Mouse (Mus musculus) urinary bladder, adult 18-20 months (tissue): ENCODE measurements around the gene Pakap.

Experiments
- DNase-seq, 2 experiments: peaks; one replicate each; pipeline ENCODE4 v3.0.0; 2022; ENCODE audit warnings: low spot score in 2 of 2, mixed read lengths in 2 of 2

Gene Pakap

GRCm38 (mm10) chr4:57715849-57716248 is 147.9 kb downstream of the Pakap start:
- DNase-seq = no peak

GRCm38 (mm10) chr4:57716735-57717134 is 148.8 kb downstream of the Pakap start:
- DNase-seq = no peak

GRCm38 (mm10) chr4:57717354-57717753 is 149.4 kb downstream of the Pakap start, which contains the start of gene Akap2:
Gene Akap2 (plus strand): TSS chr4:57717657.
- no peak for DNase-seq

GRCm38 (mm10) chr4:57719370-57719769 is 151.4 kb downstream of the Pakap start:
- no peak for DNase-seq

GRCm38 (mm10) chr4:57720869-57721361 is 152.9 kb downstream of the Pakap start:
- no peak for DNase-seq

DNA sequence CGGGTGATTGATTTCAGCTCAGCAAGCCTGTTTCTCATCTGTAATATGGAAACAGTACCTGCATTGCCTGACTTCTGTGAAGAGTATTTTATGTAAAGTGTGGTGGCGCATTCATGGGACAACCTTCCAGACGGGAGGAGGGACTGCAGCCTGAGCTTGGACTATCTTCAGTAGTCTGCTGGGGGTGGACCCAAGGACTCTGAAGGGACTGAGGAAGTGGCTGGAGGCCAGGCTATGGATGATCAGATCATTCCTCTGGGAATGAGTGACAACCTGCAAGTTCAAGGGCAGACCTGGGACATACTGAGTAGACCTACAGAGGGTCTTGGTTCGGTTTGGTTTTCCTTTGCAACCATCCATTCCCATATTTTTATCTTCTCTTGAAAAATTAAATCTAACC is 154.3 kb downstream of the Pakap start:
- no peak for DNase-seq

DNA sequence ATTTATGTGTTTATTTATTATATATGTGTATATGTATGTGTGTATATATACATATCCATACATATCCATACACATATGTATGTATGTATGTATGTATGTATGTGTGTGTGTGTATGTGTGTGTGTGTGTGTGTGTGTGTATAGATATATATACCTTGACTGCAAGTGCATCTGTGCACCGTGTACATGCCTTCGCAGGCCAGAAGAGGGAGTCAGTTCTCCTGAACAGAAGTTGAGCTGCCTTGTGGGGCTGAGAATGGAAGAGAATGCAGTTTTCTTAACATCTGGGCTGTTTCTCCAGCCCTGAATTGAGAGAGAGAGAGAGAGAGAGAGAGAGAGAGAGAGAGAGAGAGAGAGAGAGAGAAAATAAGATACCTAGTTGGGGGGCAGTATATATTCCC is 155.7 kb downstream of the Pakap start:
- DNase-seq = no peak

DNA sequence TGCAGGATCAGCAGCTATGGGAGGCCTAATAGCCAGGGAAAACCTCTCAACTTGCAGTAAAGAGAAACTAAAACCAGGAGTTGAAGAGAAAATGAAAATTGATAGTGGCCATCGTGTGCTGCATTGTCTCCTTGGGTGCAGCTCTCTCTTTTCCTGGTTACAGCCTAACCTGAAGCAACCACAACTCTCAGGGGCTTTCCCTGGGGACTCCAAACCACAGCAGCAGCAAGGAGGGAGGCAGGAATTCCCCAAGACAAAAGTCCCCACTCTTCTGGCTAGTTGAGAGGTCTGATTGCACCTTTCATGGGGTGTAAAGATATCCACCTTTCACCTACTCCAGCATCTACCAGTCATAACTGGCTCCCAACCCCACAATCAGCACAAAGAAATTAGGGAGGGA is 157.6 kb downstream of the Pakap start:
- no peak for DNase-seq

DNA sequence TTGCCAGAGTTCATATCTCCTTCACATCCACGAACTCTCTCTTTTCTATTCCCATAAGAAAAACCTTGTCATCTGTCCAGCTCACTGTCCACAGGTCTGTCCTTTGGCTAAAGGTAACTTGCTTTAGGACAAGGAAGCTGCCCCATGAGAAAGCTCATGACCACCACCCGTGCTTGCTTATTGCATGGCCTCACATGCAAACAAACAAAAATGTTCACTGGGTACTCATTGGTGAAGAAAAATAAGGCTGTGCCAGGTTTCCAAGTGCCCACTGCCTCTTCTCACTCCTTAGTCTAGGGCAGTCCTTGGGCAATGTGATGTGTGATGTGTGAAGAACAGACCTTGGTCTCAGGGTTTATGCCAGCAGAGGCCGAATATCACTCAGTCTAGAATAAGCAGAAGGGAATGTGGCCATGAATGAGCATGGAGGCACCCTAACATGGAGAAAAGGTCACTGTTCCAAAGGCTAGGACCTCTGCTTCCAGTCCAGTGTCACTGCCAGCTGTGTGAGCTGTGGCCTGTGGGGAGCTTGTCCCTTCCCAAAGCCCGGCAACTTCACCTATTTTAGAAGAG is 160.7 kb downstream of the Pakap start:
- no peak for DNase-seq

DNA sequence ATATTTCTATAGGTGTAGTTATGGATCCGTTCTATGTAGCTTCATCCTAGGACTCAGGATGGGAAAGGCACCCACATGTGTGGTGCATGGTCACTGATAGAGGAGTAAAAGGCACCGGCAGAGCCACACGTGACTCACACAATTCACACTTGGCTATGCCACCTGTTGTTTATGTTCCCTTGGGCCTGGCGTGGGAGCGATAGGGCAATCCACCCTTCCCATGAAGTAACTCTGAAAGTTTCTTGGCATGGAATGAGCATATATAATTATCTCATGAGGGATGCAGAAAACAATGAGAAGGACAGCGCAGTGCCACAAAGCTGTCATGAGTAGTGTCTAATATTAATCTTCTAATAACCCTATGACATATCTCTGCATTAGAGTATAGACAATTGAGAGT is 162.1 kb downstream of the Pakap start:
- no peak for DNase-seq

- DNase-seq = no peak
Measured at GRCm38 (mm10) chr4:57730801-57731598, 163.0 kb downstream of the Pakap start.

- no peak for DNase-seq
Measured at GRCm38 (mm10) chr4:57732351-57732750, 164.4 kb downstream of the Pakap start.

DNA sequence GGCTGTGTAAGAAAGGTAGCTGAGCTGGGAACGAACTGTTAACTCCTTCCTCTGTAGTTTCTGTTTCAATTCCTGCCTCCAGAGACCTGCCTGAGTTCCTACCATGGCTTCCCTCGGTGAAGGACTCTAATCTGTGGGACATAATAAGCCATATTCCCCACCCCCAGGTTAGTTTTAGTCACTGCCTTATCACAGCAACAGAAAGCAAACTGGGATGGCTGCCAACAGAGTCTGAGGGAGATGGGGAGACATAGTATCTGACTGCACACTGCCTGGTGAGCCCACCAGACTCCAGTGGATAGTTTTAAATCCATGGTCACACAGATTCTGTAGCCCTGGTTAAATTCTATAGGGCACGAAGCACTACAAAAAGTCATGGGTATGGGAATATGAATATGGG is 165.5 kb downstream of the Pakap start:
- DNase-seq = no peak

- DNase-seq = peak in 1 of 2 experiments; percentile 31
Measured at GRCm38 (mm10) chr4:57735426-57735825, 167.4 kb downstream of the Pakap start.

GRCm38 (mm10) chr4:57738856-57739552 is 171.0 kb downstream of the Pakap start:
- DNase-seq = no peak

- DNase-seq = no peak
Measured at GRCm38 (mm10) chr4:57743325-57743929, 175.4 kb downstream of the Pakap start.

DNA sequence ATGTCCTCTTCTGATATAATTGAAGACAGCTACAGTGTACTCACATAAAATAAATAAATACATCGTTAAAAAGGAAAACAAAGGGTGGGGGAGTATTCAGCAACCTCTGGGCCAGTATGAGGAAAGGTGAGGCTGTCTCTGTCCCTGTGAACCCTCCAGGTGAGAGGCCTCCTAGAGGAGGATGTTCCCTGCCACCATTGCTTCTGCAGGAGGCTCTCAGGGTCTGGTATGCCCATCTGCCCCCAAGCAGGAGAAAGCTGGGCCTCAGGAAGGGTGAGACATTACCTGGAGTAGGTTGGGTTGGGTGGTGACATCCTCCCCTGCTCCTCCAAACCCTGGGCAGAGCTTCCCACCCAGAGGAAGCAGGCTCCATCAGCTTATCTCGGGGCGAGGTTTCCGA is 182.7 kb downstream of the Pakap start:
- DNase-seq = no peak

GRCm38 (mm10) chr4:57751054-57751453 is 183.1 kb downstream of the Pakap start:
- DNase-seq = no peak

DNA sequence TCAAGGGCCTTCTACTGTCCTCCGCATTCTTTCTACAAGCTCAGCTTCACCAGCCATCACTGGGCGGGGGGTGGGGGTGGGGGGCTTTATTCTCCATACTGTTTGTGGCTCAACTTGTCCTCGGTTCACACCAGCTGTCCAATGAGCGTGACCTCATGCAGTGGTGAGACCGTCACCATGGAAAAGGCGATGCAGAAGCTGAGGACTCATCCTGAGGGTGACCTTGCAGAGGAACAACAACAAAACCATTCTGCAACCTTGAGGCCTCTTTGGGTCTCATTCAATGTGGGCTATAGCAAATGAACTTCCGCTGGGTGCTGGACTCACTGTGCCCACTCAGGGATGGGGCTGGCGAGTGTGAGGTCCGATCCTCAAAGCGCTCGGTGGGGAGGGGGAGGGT is 183.6 kb downstream of the Pakap start:
- no peak for DNase-seq

- DNase-seq = no peak
Measured at GRCm38 (mm10) chr4:57755085-57755484, 187.1 kb downstream of the Pakap start.

DNA sequence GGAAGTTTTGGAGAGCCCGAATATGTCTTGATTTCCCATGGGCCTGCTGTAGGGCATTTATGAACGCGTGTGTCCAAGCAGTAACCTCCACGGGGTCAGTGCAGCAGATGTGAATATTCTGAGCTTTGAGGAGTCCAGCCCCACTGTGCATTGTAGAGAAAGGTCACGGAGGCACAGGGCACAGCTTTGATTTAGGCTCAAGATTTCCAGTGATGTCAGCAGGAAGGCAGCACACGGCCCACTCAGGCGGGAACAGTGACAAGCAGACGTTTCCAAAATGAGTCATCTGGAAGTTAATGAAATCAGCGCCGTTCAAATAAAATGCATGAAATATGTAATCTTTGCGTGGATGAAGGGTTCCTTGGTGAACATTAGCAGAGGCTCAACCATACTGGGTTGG is 190.0 kb downstream of the Pakap start:
- no peak for DNase-seq

GRCm38 (mm10) chr4:57762424-57762823 is 194.4 kb downstream of the Pakap start:
- DNase-seq = no peak
